7 mouse cellular contexts compared by ENCODE assay signal in genomic region chr6:108248519-108248918, GRCm38 (mm10). TPM values are rescaled to one million over a fixed set of nuclear protein-coding genes. Genes with fewer than 3 reads are reported as not detected.
DNase-seq lines count a peak whose midpoint lies in the region; ATAC-seq lines count a peak whose summit lies in the region.

No protein-coding gene starts in this region.

- no peaks in the 10 kb centered on the region for H3K36me3 ChIP-seq in lung, embryonic 15.5 days
- no peaks in the 10 kb centered on the region for H3K36me3 ChIP-seq in embryonic facial prominence, embryonic 15.5 days
- no peaks in the 10 kb centered on the region for H3K36me3 ChIP-seq in hindbrain, embryonic 14.5 days (replicated peaks; ENCODE audit: control insufficient read depth, insufficient read depth)
- no peaks in the 10 kb centered on the region for H3K36me3 ChIP-seq in neural tube, embryonic 15.5 days

- peaks cover 35% of the 10 kb centered on the region for H3K4me1 ChIP-seq in lung, embryonic 15.5 days
- peaks cover 34% of the 10 kb centered on the region for H3K4me1 ChIP-seq in embryonic facial prominence, embryonic 15.5 days
- peaks cover 19% of the 10 kb centered on the region; the same call in 1 of the 2 replicates for H3K4me1 ChIP-seq in hindbrain, embryonic 14.5 days (replicated peaks; ENCODE audit: control insufficient read depth, insufficient read depth, low read length)
- peaks cover 13% of the 10 kb centered on the region; the same call in 1 of the 2 replicates for H3K4me1 ChIP-seq in neural tube, embryonic 15.5 days

- H3K27me3 ChIP-seq in lung, embryonic 15.5 days: no peaks in the 10 kb centered on the region
- H3K27me3 ChIP-seq in embryonic facial prominence, embryonic 15.5 days: no peaks in the 10 kb centered on the region
- no peaks in the 10 kb centered on the region for H3K27me3 ChIP-seq in hindbrain, embryonic 14.5 days (ENCODE audit: control insufficient read depth, insufficient read depth, low read length)
- H3K27me3 ChIP-seq in neural tube, embryonic 15.5 days (replicated peaks): no peaks in the 10 kb centered on the region

- peak; percentile 36; the same call in 1 of the 2 replicates for ATAC-seq in lung, embryonic 15.5 days (ENCODE audit: borderline replicate concordance, extremely low read depth, low FRiP score, low TSS enrichment)
- peak; percentile 73 for ATAC-seq in embryonic facial prominence, embryonic 15.5 days (ENCODE audit: insufficient number of reproducible peaks, low FRiP score, low TSS enrichment, low read depth)
- ATAC-seq in hindbrain, embryonic 14.5 days (ENCODE audit: low FRiP score): peak; percentile 62; the same call in 1 of the 2 replicates
- ATAC-seq in neural tube, embryonic 15.5 days (ENCODE audit: low FRiP score): no peak; the same call in 1 of the 2 replicates

- DNase-seq in lung, adult 18-20 months: no peak
- DNase-seq in hindbrain, embryonic 14.5 days (ENCODE audit: low spot score): no peak
- DNase-seq in embryo, embryonic 11 days: no peak
- DNase-seq in urinary bladder, postnatal 14 days (ENCODE audit: low spot score): no peak

- no peak overlapping the region for H3K4me3 ChIP-seq in lung, embryonic 15.5 days
- H3K4me3 ChIP-seq in embryonic facial prominence, embryonic 15.5 days (replicated peaks): no peak overlapping the region
- H3K4me3 ChIP-seq in hindbrain, embryonic 14.5 days (replicated peaks; ENCODE audit: low read length): no peak overlapping the region
- no peak overlapping the region for H3K4me3 ChIP-seq in neural tube, embryonic 15.5 days (replicated peaks)

- 22% methylated on average over 4 of the region's 4 CpGs for WGBS in lung, embryonic 15.5 days
- WGBS in embryonic facial prominence, embryonic 15.5 days: 11% methylated on average over 4 of the region's 4 CpGs
- WGBS in hindbrain, embryonic 14.5 days: 27% methylated on average over 4 of the region's 4 CpGs
- 46% methylated on average over 4 of the region's 4 CpGs for WGBS in neural tube, embryonic 15.5 days

- H3K9me3 ChIP-seq in lung, embryonic 15.5 days: no peaks in the 10 kb centered on the region
- H3K9me3 ChIP-seq in embryonic facial prominence, embryonic 15.5 days (replicated peaks): no peaks in the 10 kb centered on the region
- no peaks in the 10 kb centered on the region for H3K9me3 ChIP-seq in hindbrain, embryonic 14.5 days (ENCODE audit: control insufficient read depth, low read length)
- no peaks in the 10 kb centered on the region for H3K9me3 ChIP-seq in neural tube, embryonic 15.5 days (replicated peaks)

- H3K4me2 ChIP-seq in lung, embryonic 15.5 days: no peak overlapping the region
- H3K4me2 ChIP-seq in embryonic facial prominence, embryonic 15.5 days (replicated peaks): no peak overlapping the region
- no peak overlapping the region for H3K4me2 ChIP-seq in hindbrain, embryonic 14.5 days (replicated peaks)
- H3K4me2 ChIP-seq in neural tube, embryonic 15.5 days: no peak overlapping the region

- peak overlapping the region; percentile 57 for H3K27ac ChIP-seq in lung, embryonic 15.5 days
- peak overlapping the region; percentile 79 for H3K27ac ChIP-seq in embryonic facial prominence, embryonic 15.5 days (replicated peaks)
- H3K27ac ChIP-seq in hindbrain, embryonic 14.5 days: 0 out of 2 replicates have a peak overlapping the region, but pooled peaks have one; percentile 38
- 0 out of 2 replicates have a peak overlapping the region, but pooled peaks have one; percentile 1 for H3K27ac ChIP-seq in neural tube, embryonic 15.5 days (replicated peaks)

- H3K9ac ChIP-seq in lung, embryonic 15.5 days: no peak overlapping the region
- no peak overlapping the region for H3K9ac ChIP-seq in embryonic facial prominence, embryonic 15.5 days
- H3K9ac ChIP-seq in hindbrain, embryonic 14.5 days: no peak overlapping the region
- no peak overlapping the region for H3K9ac ChIP-seq in neural tube, embryonic 15.5 days (replicated peaks)

RNA-seq across cellular contexts. Expression of gene Itpr1, which starts 35.6 kb away (rescaled TPM):
- polyA plus RNA-seq in lung, embryonic 15.5 days (2015; fragmentation: Nextera tagmentation; extraction: Ambion mirVana): 12.7 and 14.9 TPM in 2 replicates
- 10.8 and 11.3 TPM in 2 replicates for polyA plus RNA-seq in embryonic facial prominence, embryonic 15.5 days (2015; fragmentation: Nextera tagmentation; extraction: Ambion mirVana)
- polyA plus RNA-seq in hindbrain, embryonic 14.5 days (2014; fragmentation: Nextera tagmentation; extraction: Ambion mirVana): 6.5 TPM in 2 replicates
- 3.3 and 6.4 TPM in 2 replicates for polyA plus RNA-seq in neural tube, embryonic 15.5 days (2015; fragmentation: Nextera tagmentation; extraction: Ambion mirVana)

Comparison
In these comparisons a context has a peak if more than half of its experiments do, and no peak if none do; other contexts are left out.
1. H3K27ac ChIP-seq: peak in every context shown above with its lines; median percentile 79 in embryonic facial prominence, embryonic 15.5 days; 57 in lung, embryonic 15.5 days; 38 in hindbrain, embryonic 14.5 days; 1 in neural tube, embryonic 15.5 days.